Mouse (Mus musculus) stomach, postnatal 0 days (tissue): ENCODE data around the gene Fyco1.

ENCODE experiments used
- CTCF ChIP-seq: IDR thresholded peaks from 2 replicates; pipeline ENCODE4 v1.5.1; 2016; ENCODE audit warnings: antibody characterized with exemption, low read depth, mild to moderate bottlenecking, moderate library complexity
- EP300 ChIP-seq: optimal IDR thresholded peaks from 2 replicates; pipeline ENCODE3; 2016; ENCODE audit warnings: antibody characterized with exemption

DNA sequence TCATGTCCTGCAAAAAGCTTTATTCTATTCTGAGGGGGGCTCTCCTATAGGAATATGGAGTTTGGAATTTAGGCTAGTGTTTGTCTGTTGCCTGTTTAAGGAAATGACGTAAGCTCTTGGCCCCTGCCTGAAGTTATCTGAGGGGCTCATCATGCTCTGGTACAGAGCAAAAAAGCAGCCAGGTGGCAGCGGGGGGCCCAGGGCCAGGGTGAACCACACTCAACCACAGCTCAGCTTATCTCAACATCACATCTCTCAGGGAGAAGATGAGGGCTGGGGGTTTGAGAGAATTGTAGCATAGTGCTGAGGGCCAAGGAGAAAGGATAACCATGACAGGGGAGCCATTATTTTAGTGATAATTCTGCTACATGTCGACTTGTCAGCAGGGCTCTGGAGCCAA lies 94.9 kb downstream of the Fyco1 start:
- TF ChIP-seq CTCF (no peak), EP300 (no peak)
